Mouse (Mus musculus) liver, postnatal 0 days (tissue): ENCODE measurements around the gene Osbpl8.

Experiments
- CTCF ChIP-seq: sonication (generic); IDR thresholded peaks from 2 replicates; pipeline ENCODE4 v1.5.1; 2016; ENCODE audit warnings: antibody characterized with exemption, low read depth
- EP300 ChIP-seq: IDR thresholded peaks from 2 replicates; pipeline ENCODE4 v1.6.1; 2016; ENCODE audit warnings: antibody characterized with exemption, low read depth, mild to moderate bottlenecking

DNA sequence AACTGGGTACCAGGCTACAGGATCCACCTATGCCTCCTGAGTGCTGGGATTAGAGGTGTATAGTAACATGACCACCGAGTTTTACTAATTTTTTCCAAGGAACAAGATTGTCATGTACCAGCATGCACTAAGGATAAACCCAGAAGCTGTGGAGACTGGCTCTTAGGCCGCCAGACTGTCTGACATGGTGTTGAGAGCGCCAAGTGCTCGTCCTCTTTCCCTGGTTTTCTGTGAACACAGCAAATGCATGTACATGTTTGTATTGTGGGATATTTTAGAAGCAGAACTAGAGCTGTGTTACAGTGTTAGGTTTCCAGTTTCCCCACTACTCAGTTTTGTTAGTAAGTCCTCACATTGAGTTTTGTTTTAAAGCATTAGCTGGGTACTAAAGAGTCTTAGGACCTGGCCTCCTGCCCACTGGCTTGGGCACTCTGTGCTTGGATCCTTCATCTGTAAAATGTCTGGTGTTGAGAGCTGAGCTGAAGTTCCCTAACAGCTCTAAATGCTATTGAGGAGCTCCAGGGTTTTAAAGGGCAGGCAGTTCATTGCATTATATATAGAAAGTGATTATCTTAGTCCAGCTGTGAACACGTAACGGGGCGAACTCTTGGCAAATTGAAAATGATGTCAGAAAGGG is 19.2 kb downstream of the Osbpl8 start:
- TF ChIP-seq CTCF, result no peak
- TF ChIP-seq EP300, result no peak
